Mouse (Mus musculus) limb, embryonic 11.5 days (tissue): ENCODE measurements around the gene Hs1bp3. TPM values are rescaled to one million over a fixed set of nuclear protein-coding genes. Genes with fewer than 3 reads are reported as not detected.

Source experiments
- ATAC-seq: fragments of 200-750 bp; cut with Nextera tagmentation; 2 replicates; pipeline ENCODE4 v1.8.0; 2017; ENCODE audit warnings: low read depth; ENCODE audit not compliant: insufficient number of reproducible peaks, low FRiP score, low TSS enrichment
- DNase-seq: peaks from one replicate; pipeline ENCODE4 v3.0.0-alpha.2; 2015; ENCODE audit warnings: low spot score
- H3K27ac ChIP-seq: fragments of 300-500 bp; sonication (generic); replicated peaks from 2 replicates; pipeline ENCODE4 v1.5.1; 2014; ENCODE audit warnings: low read depth, mild to moderate bottlenecking, low read length
- H3K27me3 ChIP-seq: fragments of 300-500 bp; sonication (generic); 2 replicates; pipeline ENCODE4 v1.6.1; 2014; ENCODE audit warnings: mild to moderate bottlenecking, low read length, mixed read lengths; ENCODE audit not compliant: control insufficient read depth, insufficient read depth
- H3K36me3 ChIP-seq: fragments of 300-500 bp; sonication (generic); 2 replicates; pipeline ENCODE4 v1.6.1; 2014; ENCODE audit warnings: mild to moderate bottlenecking, low read length, moderate library complexity, mixed read lengths; ENCODE audit not compliant: control insufficient read depth, insufficient read depth
- H3K4me1 ChIP-seq: fragments of 300-500 bp; sonication (generic); 2 replicates; pipeline ENCODE4 v1.6.1; 2014; ENCODE audit warnings: low read length, mixed read lengths; ENCODE audit not compliant: control insufficient read depth, insufficient read depth
- H3K4me2 ChIP-seq: fragments of 300-500 bp; sonication (generic); 2 replicates; pipeline ENCODE4 v1.6.1; 2014; ENCODE audit warnings: low read depth, mild to moderate bottlenecking, moderate library complexity; ENCODE audit not compliant: severe bottlenecking
- H3K4me3 ChIP-seq: fragments of 300-500 bp; sonication (generic); 2 replicates; pipeline ENCODE4 v1.5.1; 2014; ENCODE audit warnings: low read depth, low read length
- H3K9ac ChIP-seq: fragments of 300-500 bp; sonication (generic); 2 replicates; pipeline ENCODE4 v1.6.1; 2014; ENCODE audit warnings: mild to moderate bottlenecking, low read length
- H3K9me3 ChIP-seq: fragments of 300-500 bp; sonication (generic); 2 replicates; pipeline ENCODE4 v1.6.1; 2016; ENCODE audit warnings: low read length; ENCODE audit not compliant: control insufficient read depth
- WGBS: fragments of 180-500 bp; shearing (Covaris S2); extraction: QIAGEN DNeasy Blood & Tissue Kit; methylation state at CpG from one replicate; pipeline ENCODE4 v1.1.7; 2014; 5-methylcytosine and 5-hydroxymethylcytosine counted together
- polyA plus RNA-seq: library from polyadenylated mRNA; unstranded; fragments of >200 nt; fragmentation: Nextera tagmentation; extraction: Ambion mirVana; gene quantifications from 2 replicates; pipeline ENCODE4 v1.2.1, GENCODE M21; 2014

The Hs1bp3 gene
- polyA plus RNA-seq, 1 experiment from 2014 or later, result 11.8 TPM

DNA sequence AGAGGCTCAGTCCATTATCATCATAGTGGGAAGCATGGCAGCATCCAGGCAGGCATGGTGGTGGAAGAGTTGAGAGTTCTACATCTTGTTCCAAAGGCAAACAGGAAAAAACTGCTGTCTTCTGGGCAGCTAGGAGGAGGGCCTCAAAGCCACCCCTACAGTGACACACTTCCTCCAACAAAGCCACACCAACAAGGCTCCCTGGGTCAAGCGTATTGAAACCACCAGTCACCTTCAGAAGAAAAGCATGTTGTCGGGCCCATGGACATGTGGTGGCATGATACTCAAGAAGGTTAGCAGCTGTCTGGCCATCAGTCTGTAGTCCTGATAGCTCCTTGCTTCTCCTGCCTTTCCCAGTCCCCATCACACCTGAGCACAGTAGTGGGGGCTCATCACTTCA, 22.3 kb downstream of the Hs1bp3 start:
- no peaks in the 10 kb centered on the region for H3K9me3 ChIP-seq
- ATAC-seq, result no peak
- 92% methylated on average over 2 of the region's 2 CpGs for WGBS
- H3K4me1 ChIP-seq, result no peaks in the 10 kb centered on the region
- no peaks in the 10 kb centered on the region for H3K27me3 ChIP-seq
- no peak overlapping the region for H3K27ac ChIP-seq
- no peak overlapping the region for H3K4me2 ChIP-seq
- H3K9ac ChIP-seq, result no peak overlapping the region
- 0 out of 2 replicates have a peak, but pooled peaks cover 2% of the 10 kb centered on the region for H3K36me3 ChIP-seq
- H3K4me3 ChIP-seq, result no peak overlapping the region
- no peak for DNase-seq

DNA sequence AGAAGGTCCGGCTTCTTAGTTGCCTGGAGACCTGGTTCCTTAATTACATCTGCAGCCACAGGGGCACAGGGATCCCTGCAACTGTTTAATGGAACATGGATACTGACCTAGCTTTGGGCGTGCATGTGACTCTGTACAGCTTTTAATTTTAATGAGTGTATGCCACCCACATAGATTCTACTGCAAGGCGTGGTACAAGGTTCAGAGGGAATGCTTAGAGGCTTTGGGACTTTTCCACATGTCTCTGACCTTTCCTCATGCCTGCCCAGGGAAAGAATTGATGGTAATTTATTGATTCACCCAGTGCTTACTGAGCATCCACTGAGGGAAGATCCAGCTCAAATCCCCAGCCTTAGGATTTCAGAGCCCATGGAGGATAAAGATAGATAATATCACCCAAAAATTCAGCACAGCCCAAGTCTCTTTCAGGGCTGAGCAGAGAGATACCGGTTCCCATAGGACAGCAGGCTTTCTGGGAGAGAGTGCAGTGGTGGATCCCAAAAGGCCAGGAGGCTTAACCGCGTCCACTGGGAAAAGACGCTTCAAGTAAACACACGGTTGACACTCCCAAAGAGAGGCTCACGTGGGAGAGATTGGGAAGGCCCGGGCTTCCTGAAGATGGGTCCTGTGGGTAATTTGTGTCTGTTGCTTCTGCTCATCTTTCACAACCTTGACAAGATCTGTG, 23.5 kb downstream of the Hs1bp3 start:
- Histone ChIP-seq H3K9ac (no peak overlapping the region), H3K27ac (no peak overlapping the region), H3K27me3 (no peaks in the 10 kb centered on the region), H3K4me2 (no peak overlapping the region), H3K4me1 (no peaks in the 10 kb centered on the region), H3K9me3 (no peaks in the 10 kb centered on the region), H3K4me3 (no peak overlapping the region), H3K36me3 (0 out of 2 replicates have a peak, but pooled peaks cover 2% of the 10 kb centered on the region)
- no peak for ATAC-seq
- DNase-seq, result no peak
- WGBS, result 82% methylated on average over 10 of the region's 10 CpGs

DNA sequence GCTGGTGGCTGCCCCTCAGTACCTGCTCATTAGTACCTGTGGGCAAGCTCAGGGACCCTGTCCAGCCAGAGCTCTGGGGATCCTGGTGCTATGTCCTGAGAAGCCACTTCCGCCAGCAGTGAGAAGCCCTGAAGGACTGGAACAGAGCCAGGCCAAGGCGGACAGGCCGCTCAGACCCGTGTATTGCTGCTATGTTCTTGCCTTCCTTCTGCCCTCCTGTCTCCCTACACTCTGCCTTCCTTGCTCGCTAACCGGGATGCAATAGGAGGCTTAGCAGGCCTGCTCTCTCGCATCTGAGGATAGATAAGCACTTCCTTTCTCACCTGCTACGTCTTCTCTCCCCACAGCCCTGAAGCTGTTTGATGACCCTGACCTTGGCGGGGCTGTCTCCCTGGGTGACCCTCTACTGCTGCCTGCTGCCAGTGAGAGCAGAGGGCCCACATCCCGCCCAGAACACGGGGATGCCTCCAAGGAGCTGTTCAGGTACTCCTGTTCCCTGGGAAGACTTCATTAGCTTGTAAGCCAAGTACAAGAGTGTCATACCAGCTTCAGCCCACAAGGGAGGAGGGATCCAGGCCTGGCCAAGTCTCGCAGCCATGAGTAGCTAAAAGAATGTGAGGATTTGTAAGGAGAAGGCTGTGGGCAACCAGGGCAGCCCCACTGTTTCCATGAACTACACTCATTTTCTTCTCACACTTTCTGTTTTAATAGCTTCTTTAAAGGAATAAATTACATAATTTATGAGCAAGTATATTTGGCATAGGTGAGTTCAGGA, 24.2 kb downstream of the Hs1bp3 start:
- 0 out of 2 replicates have a peak, but pooled peaks cover 2% of the 10 kb centered on the region for H3K36me3 ChIP-seq
- H3K9me3 ChIP-seq, result no peaks in the 10 kb centered on the region
- no peak overlapping the region for H3K4me2 ChIP-seq
- H3K27ac ChIP-seq, result no peak overlapping the region
- 79% methylated on average over 12 of the region's 12 CpGs for whole genome bisulfite sequencing
- ATAC-seq (no peak), DNase-seq (no peak)
- no peak overlapping the region for H3K4me3 ChIP-seq
- no peaks in the 10 kb centered on the region for H3K4me1 ChIP-seq
- H3K27me3 ChIP-seq, result no peaks in the 10 kb centered on the region
- H3K9ac ChIP-seq, result no peak overlapping the region

DNA sequence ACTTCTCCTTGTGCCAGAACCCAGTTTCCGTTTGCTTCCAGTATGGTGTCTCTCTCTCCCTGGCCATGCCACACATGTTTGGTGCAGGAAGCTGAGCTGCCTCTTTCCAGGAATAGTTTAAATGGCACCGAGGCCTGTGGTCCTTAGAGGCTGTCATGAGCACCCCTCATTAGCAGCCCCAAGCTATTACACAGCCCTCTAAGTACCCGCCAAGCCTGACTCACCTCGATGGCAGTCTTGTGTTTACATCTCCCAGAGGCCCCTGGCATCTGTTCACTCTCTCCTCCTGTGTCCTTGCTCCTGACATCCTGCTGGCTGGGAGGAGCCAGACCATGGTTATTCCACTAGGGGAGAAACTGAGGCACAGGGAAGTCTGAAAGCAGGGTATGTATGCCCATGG, 25.3 kb downstream of the Hs1bp3 start:
- 50% methylated on average over 4 of the region's 4 CpGs for WGBS
- ATAC-seq, result no peak
- H3K9me3 ChIP-seq, result no peaks in the 10 kb centered on the region
- no peak overlapping the region for H3K9ac ChIP-seq
- DNase-seq, result no peak
- H3K4me1 ChIP-seq, result no peaks in the 10 kb centered on the region
- H3K27ac ChIP-seq, result no peak overlapping the region
- 0 out of 2 replicates have a peak, but pooled peaks cover 2% of the 10 kb centered on the region for H3K36me3 ChIP-seq
- no peak overlapping the region for H3K4me2 ChIP-seq
- H3K27me3 ChIP-seq, result no peaks in the 10 kb centered on the region
- H3K4me3 ChIP-seq, result no peak overlapping the region

DNA sequence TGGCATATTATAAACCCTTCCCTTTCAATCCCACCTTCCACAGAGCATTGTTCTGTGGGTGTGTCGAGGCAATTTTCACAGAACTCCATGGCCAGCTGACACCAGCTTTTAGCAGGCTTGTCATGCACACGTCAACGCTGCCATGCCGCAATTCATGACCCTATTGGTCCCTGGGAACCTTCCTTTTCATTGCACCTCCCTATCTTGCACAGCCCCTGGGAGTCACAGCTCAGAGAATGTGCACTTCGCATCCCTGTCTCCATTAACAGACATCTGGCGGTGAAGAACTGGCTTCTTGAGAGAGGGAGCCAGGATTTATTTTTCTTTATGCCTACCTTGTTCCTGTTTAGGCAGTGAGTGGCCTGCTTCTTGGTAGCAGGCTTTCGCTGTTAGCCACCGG, 25.7 kb downstream of the Hs1bp3 start:
- Histone ChIP-seq H3K4me1 (no peaks in the 10 kb centered on the region), H3K27me3 (no peaks in the 10 kb centered on the region), H3K9me3 (no peaks in the 10 kb centered on the region), H3K4me3 (no peak overlapping the region), H3K9ac (no peak overlapping the region), H3K4me2 (no peak overlapping the region), H3K27ac (no peak overlapping the region), H3K36me3 (0 out of 2 replicates have a peak, but pooled peaks cover 2% of the 10 kb centered on the region)
- ATAC-seq (no peak), DNase-seq (no peak)
- WGBS, result 81% methylated on average over 8 of the region's 8 CpGs

DNA sequence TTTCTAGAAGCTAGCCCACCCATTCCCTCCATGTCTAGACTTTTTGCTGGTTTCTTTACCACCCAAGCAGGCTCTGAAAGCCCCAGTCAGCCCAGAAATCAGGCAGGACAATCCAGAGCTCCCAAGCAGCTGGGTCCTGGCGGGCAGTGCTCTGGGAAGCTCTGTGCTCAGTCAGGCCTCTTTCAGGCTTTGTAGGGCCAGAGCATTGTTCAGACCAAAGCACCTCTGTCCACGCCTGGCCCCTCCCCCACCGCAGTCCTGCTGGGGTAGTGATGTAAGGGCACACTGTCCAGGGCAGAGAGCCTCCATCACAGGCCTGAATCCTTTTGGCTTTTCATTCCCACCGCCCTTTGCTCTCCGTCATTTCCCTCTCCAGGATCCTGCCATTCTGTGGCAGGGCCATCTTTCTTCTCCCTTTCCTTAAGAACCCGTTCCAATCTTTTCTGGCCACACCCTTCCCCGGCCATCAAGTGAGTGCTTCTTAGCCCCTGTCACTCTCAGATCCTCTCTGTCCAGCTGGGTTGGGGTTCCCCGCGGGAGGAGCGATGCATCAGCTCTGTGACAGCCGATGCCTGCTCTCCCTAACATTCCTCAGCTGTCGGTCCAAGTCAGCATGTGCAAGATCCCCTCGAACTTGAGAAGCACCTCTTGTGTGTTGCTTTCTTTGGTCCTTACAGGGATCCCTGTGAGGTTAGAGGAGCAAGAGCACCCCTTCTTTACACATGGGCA, 26.5 kb downstream of the Hs1bp3 start:
- Histone ChIP-seq H3K4me1 (no peaks in the 10 kb centered on the region), H3K4me2 (no peak overlapping the region), H3K9ac (no peak overlapping the region), H3K4me3 (no peak overlapping the region), H3K27me3 (no peaks in the 10 kb centered on the region), H3K27ac (no peak overlapping the region), H3K9me3 (no peaks in the 10 kb centered on the region), H3K36me3 (0 out of 2 replicates have a peak, but pooled peaks cover 2% of the 10 kb centered on the region)
- ATAC-seq (no peak), DNase-seq (no peak)
- WGBS, result 61% methylated on average over 13 of the region's 13 CpGs

DNA sequence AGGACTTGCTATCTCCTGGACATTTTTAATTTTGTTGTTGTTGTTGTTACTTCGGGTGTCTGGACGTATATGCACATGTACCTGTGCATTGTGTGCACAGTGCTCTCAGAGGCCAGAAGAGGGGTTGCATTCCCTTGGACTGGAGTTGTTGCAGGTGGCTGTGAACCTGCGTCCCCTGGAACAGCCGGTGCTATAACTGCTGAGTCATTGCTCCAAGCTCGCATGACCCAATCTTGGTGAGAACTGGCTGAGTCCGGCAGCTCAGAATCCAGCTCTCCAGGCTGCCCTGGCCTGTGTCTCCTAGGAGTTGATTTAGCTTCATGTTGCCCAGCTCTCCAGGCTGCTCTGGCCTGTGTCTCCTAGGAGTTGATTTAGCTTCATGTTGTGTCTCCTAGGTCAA, 27.8 kb downstream of the Hs1bp3 start:
- Histone ChIP-seq H3K27ac (no peak overlapping the region), H3K4me2 (no peak overlapping the region), H3K36me3 (0 out of 2 replicates have a peak, but pooled peaks cover 2% of the 10 kb centered on the region), H3K9me3 (no peaks in the 10 kb centered on the region), H3K4me1 (no peaks in the 10 kb centered on the region), H3K4me3 (no peak overlapping the region), H3K9ac (no peak overlapping the region), H3K27me3 (no peaks in the 10 kb centered on the region)
- DNase-seq (no peak), ATAC-seq (no peak)
- 89% methylated on average over 6 of the region's 6 CpGs for WGBS

DNA sequence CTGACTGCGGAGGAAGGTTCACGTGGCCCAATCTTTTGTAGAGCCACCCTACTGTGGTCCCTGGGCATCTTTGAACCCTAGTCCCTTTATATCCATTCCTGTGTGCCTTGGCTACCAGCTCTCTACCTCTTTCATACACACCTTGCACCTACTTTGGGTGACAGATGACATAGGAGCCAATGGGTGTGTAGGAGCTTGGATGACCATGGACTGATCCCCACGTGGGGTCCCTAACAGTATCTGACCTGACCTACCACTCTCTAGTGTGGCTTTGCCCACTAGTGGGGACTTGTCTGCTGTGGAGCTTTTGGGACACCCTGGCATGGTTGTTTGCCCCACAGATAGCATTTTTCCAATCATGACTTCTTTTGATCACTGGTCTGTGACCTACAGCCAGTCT, 30.1 kb downstream of the Hs1bp3 start:
- WGBS, result 97% methylated on average over 3 of the region's 3 CpGs
- DNase-seq (no peak), ATAC-seq (no peak)
- no peaks in the 10 kb centered on the region for H3K36me3 ChIP-seq
- H3K27ac ChIP-seq, result no peak overlapping the region
- H3K9me3 ChIP-seq, result no peaks in the 10 kb centered on the region
- no peak overlapping the region for H3K4me3 ChIP-seq
- no peak overlapping the region for H3K4me2 ChIP-seq
- H3K9ac ChIP-seq, result no peak overlapping the region
- H3K4me1 ChIP-seq, result no peaks in the 10 kb centered on the region
- no peaks in the 10 kb centered on the region for H3K27me3 ChIP-seq
